Comparison of ENCODE assay signal across 8 mouse cellular contexts in the genomic region with DNA sequence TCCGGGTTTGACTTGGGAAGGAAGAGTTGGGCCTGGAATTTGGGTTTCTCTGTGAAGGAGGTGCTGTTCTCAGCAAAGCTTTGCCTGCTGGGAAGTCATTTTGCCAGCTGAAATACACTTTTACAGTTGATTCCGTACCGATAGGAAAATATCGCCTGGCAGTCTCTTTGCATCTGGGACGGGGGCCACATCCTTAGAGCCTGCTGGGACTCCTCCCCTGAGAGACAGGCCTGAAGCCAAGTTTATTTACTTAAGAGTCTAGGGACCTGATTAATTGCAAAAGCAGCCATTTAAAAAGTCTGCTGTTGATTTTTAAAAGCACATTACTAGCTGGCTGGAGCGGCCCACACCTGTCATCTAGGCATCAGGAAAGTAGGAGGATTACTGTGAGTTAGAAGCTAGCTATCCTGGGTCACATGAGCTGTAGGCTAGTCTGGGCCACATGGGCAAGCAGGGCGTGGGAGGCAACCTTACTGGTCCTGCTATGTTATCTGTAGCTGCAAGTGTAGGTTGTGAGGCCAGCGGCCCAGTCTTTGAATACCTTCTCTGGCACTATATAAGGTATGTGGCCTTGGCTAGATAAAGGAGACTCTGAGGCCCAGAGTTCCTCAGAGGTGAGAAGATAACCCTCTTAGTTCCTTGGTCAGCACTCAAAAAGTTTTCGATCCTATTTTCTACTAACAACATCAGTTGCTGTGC. TPM values are rescaled to one million over a fixed set of nuclear protein-coding genes. Genes with fewer than 3 reads are reported as not detected.
DNase-seq lines count a peak whose midpoint lies in the region; ATAC-seq lines count a peak whose summit lies in the region.
"Had no signal": no experiment of that assay in that cellular context is flagged by ENCODE, and none has a peak within 500 bp of the region (broad histone marks: within the 10 kb centered on the region; RNA-seq: fewer than 3 reads in every experiment).

No protein-coding gene starts in this region.

- H3K4me2 ChIP-seq in lung, embryonic 16.5 days (ENCODE audit: low read depth, low read length) = no peak overlapping the region

- H3K27me3 ChIP-seq in lung, embryonic 16.5 days (ENCODE audit: control insufficient read depth, insufficient read depth, low read depth, low read length) = no peaks in the 10 kb centered on the region
- H3K27me3 ChIP-seq in erythroblast, embryonic 14.5 days (ENCODE audit: control insufficient read depth) = no peaks in the 10 kb centered on the region

- no peaks in the 10 kb centered on the region for H3K9me3 ChIP-seq in lung, embryonic 16.5 days (ENCODE audit: control insufficient read depth, low read length)
- H3K9me3 ChIP-seq in erythroblast, embryonic 14.5 days (ENCODE audit: control insufficient read depth, low read length) = no peaks in the 10 kb centered on the region

- 0 out of 2 replicates have a peak overlapping the region, but pooled peaks have one; percentile 2 for H3K27ac ChIP-seq in lung, embryonic 16.5 days (ENCODE audit: low read length)

- intact Hi-C loops in heart, postnatal 36 days (cut with DNase I) = no loop called here

- WGBS in lung, embryonic 16.5 days = 28% methylated on average over 9 of the region's 9 CpGs

- no peak overlapping the region for H3K4me3 ChIP-seq in lung, embryonic 16.5 days (ENCODE audit: low read length)
- H3K4me3 ChIP-seq in erythroblast, embryonic 14.5 days (replicated peaks) = peak overlapping the region; percentile 63

- no peak overlapping the region for H3K9ac ChIP-seq in lung, embryonic 16.5 days (ENCODE audit: low read length)

- H3K4me1 ChIP-seq in lung, embryonic 16.5 days (replicated peaks; ENCODE audit: control insufficient read depth, insufficient read depth, low read length) = peaks cover 6% of the 10 kb centered on the region
- H3K4me1 ChIP-seq in erythroblast, embryonic 14.5 days (ENCODE audit: control insufficient read depth) = peaks cover 82% of the 10 kb centered on the region

- no peak for DNase-seq in lung, postnatal 25 days (ENCODE audit: low spot score)
- DNase-seq in heart, postnatal 36 days = peak; percentile 11
- peak; percentile 34 to 50 for DNase-seq in spleen, postnatal 14 days (ENCODE audit: low spot score in 2 of 2)
- DNase-seq in cerebellum, postnatal 14 days = no peak

- ATAC-seq in lung, embryonic 16.5 days (ENCODE audit: low read depth) = no peak
- no peak for ATAC-seq in activated CD4-positive, CD25-positive, alpha-beta regulatory T cell, adult 4 months

- H3K36me3 ChIP-seq in lung, embryonic 16.5 days (ENCODE audit: control insufficient read depth, insufficient read depth, low read length) = no peaks in the 10 kb centered on the region
- 0 out of 2 replicates have a peak, but pooled peaks cover 2% of the 10 kb centered on the region for H3K36me3 ChIP-seq in erythroblast, embryonic 14.5 days (ENCODE audit: control insufficient read depth)

RNA-seq across cellular contexts. Expression of a gene that starts 24.0 kb away (rescaled TPM):
- not detected in 2 replicates for polyA plus RNA-seq in lung, embryonic 16.5 days (2015; fragmentation: Nextera tagmentation; extraction: Ambion mirVana)
- polyA plus RNA-seq in erythroblast, embryonic 14.5 days (2012) = 0.04 TPM in 1 of 2 replicates, not detected in the other
- not detected for total RNA-seq in heart, postnatal 36 days (2021)
- polyA plus RNA-seq in activated CD4-positive, CD25-positive, alpha-beta regulatory T cell, adult 4 months (2017; shearing (Covaris generic)) = not detected
- polyA plus RNA-seq: neural tube, embryonic 11.5 days had no signal

RNA-seq across cellular contexts. Expression of a gene that starts 25.0 kb away (rescaled TPM):
- 260 and 271 TPM in 2 replicates for polyA plus RNA-seq in lung, embryonic 16.5 days (2015; fragmentation: Nextera tagmentation; extraction: Ambion mirVana)
- polyA plus RNA-seq in erythroblast, embryonic 14.5 days (2012) = 10.0 and 10.9 TPM in 2 replicates
- total RNA-seq in heart, postnatal 36 days (2021) = 10 to 100 TPM; 40.6 to 41.6 TPM
- 100 to 1,000 TPM; 135 to 160 TPM for polyA plus RNA-seq in activated CD4-positive, CD25-positive, alpha-beta regulatory T cell, adult 4 months (2017; shearing (Covaris generic))

RNA-seq across cellular contexts. Expression of a gene that starts 25.2 kb away (rescaled TPM):
- polyA plus RNA-seq in lung, embryonic 16.5 days (2015; fragmentation: Nextera tagmentation; extraction: Ambion mirVana) = 0.55 and 0.87 TPM in 2 replicates
- not detected in 2 replicates for polyA plus RNA-seq in erythroblast, embryonic 14.5 days (2012)
- total RNA-seq in heart, postnatal 36 days (2021) = under 1 TPM; 0.31 to 0.60 TPM
- polyA plus RNA-seq in activated CD4-positive, CD25-positive, alpha-beta regulatory T cell, adult 4 months (2017; shearing (Covaris generic)) = under 1 TPM in 1 of 2 experiments, not detected in 1; 0.62 TPM

RNA-seq across cellular contexts. Expression of a gene that starts 31.8 kb away (rescaled TPM):
- polyA plus RNA-seq in lung, embryonic 16.5 days (2015; fragmentation: Nextera tagmentation; extraction: Ambion mirVana) = 0.78 TPM in 1 of 2 replicates, not detected in the other
- polyA plus RNA-seq in erythroblast, embryonic 14.5 days (2012) = 0.11 TPM in 1 of 2 replicates, not detected in the other
- not detected for total RNA-seq in heart, postnatal 36 days (2021)
- polyA plus RNA-seq in activated CD4-positive, CD25-positive, alpha-beta regulatory T cell, adult 4 months (2017; shearing (Covaris generic)) = under 1 TPM in 1 of 2 experiments, not detected in 1; 0.65 TPM
- polyA plus RNA-seq: neural tube, embryonic 11.5 days had no signal

RNA-seq across cellular contexts. Expression of a gene that starts 35.8 kb away (rescaled TPM):
- polyA plus RNA-seq in lung, embryonic 16.5 days (2015; fragmentation: Nextera tagmentation; extraction: Ambion mirVana) = 56.5 and 65.8 TPM in 2 replicates
- polyA plus RNA-seq in erythroblast, embryonic 14.5 days (2012) = 0.11 and 0.17 TPM in 2 replicates
- 10 to 100 TPM; 61.9 to 65.9 TPM for total RNA-seq in heart, postnatal 36 days (2021)
- 1 to 10 TPM; 3.9 to 6.3 TPM for polyA plus RNA-seq in activated CD4-positive, CD25-positive, alpha-beta regulatory T cell, adult 4 months (2017; shearing (Covaris generic))

Comparison
In these comparisons a context has a peak if more than half of its experiments do, and no peak if none do; other contexts are left out.
1. DNase-seq: peak in heart, postnatal 36 days (2 of 2) and spleen, postnatal 14 days (2 of 2); none in lung, postnatal 25 days (single experiment) and cerebellum, postnatal 14 days (0 of 2).
2. RNA of a gene that starts 25.0 kb away (polyA plus RNA-seq): 260 to 271 TPM in lung, embryonic 16.5 days and 135 to 160 TPM in activated CD4-positive, CD25-positive, alpha-beta regulatory T cell, adult 4 months; 10.0 to 10.9 TPM in erythroblast, embryonic 14.5 days; every median in the first group is over 10 times any median in the second.